Mouse (Mus musculus): ENCODE data around the gene Ifitm5.

Ifitm5 gene

DNA sequence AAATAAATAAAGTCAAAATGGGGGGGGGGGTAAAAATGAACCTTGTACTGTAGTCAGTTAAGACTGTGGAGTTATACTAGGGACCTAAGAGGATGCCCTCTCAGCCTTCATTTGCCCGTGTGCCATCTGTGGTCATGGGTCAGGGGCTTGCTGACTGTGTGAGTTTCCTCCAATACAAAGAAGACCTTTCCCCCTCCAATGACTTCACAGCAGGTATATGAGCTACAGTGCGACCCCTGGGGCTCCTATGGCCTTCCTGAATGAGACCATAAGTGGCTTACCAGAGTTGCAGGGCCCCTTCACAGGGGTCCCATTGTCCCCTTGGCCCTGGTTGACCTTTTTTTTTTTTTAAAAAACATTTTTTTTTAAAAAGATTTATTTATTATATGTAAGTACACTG, 11.3 kb upstream of the Ifitm5 start:
- DNase-seq = no peak

DNA sequence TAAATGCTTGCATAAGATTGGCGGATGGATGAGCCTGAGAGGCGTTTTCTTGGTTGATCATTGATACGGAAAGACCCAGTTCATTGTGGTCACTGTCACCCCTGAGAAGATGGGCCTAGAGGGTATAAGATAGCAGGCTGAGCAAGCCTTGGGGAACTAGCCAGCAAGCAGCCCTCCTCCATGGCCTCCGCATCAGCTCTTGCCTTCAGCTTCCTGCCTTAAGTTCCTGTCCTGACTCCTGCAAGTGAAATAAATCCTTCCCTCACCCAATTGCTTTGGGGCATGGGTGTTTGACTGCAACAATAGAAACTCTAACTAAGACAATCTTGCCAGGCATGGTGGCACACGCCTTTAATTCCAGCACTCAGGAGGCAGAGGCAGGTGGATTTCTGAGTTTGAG, 9.9 kb upstream of the Ifitm5 start:
- DNase-seq = no peak

DNA sequence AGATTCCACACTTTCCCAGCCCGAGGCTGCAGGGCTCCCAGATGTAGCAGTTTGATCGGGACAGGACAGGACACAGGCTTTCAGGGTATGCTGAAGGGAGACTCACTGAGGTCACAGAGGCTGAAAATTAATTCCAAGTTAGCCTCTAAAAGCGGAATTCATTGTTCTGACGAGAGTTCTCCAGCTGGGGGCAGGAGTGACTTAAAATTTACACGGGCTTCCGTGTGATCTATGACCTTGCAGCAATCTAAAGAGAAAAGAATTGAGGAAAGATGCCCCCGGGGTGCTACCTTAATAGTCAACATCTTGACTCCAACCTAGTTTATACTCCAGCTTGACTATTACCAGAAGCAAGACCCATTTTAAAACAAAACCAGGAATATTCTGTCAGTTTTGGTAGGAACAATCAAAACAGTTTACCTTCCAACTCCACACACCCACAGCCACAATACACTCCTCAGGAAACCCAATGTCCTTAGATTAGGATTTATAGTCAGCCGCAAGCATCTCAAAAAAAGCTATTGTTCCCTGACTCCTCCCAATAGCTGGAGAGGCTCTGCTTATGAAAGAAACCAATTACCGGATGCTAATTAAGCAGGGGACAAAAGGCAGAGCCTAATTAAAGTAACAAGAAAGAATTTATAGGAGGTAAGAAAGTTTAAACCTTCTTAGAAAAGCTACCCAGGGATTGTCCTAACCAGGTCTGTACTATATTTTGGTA, 9.2 kb upstream of the Ifitm5 start:
- DNase-seq = no peak

DNA sequence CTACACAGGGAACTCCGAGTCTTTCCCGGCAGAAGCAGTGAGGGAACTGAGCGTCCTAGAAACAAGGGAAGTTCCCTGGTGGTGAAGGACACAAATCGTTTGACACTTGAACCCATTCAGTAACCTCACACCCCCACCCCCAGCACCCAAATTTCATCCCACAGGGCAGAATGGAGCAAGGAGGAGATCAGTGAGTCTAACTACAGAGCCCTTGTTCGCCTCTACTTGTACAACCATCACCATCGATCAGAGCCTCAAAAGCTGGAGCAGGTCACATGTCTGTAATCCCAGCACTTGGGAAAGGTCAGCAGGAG, 6.4 kb upstream of the Ifitm5 start:
- DNase-seq = no peak

DNA sequence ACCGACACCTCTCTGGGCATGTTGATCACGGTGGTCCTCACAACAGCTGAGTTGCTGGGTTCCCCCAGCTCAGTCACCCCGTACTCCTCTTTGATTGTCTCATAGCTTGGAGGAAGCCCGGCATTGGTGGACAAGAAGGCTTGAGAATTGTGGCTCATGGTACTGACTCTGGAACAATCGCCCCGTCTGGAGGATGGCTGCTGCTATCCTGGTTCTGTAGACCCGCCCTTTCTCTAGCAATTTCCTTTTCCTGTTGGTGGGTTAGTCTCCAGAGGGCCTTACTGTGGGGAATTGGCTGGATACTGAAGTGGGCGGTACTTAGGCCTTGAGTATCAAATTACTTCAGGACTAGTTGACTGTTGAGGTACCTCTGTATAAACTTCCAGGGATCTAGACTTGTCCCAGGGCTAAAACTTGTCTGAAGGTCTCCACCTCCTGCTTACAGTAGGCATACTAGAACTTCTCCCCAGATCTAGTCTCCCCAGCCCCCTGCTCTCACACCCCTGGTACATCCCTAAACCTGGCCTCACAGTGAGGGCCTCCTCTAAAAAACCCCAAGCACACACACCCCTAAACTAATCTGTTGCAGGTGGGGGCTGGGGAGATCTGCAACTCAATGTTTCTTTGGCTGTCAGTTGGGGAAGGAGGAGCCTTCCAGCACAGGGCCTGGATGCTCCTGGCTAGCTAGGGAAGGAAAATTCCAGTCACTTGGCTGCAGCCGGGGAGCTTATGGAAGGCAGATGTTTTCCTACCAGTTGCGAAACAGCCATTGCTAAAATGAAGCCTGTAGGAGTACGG, 5.9 kb upstream of the Ifitm5 start, which contains the start of the genes Gm45717 and Ifitm2:
Gene Gm45717 (minus strand): TSS at position 180 of the 798 bp plus-strand sequence.
Gene Ifitm2 (minus strand): TSS at position 230 of the 798 bp plus-strand sequence.
- DNase-seq = peak; percentile 92

DNA sequence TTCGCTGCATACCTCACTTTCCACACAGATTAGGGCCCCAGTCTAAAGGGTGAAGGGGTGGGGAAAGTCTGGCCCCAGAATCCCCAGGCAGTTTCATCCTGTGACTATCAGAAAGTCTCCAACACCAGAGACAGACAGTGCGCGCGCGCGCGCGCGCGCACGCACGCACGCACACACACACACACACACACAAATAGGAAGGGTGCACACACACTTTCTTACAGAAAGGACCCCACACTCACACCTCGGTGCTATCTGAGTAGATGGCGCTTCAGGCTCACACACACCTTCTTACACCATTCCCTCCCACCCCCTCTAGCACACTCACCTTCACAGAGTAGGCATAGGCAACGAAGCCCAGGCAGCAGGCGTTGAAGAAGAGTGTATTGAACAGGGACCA, 5.3 kb upstream of the Ifitm5 start:
- DNase-seq = no peak

DNA sequence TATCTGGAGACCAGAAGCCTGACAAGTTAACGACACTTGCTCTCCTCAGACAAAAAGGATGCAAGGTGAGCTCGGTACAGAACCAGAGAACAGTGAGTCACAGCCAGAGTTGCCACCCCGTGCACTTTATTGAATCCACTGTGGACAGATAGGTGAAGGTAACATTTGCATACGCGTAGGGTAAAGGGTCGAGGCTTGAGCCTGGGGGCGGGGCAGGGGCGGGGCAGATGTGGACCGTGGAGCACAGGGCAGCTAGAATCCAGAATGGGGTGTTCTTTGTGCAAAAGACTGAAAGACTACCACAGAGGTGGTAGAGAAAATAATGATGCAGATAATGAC, 4.6 kb upstream of the Ifitm5 start:
- DNase-seq = no peak

DNA sequence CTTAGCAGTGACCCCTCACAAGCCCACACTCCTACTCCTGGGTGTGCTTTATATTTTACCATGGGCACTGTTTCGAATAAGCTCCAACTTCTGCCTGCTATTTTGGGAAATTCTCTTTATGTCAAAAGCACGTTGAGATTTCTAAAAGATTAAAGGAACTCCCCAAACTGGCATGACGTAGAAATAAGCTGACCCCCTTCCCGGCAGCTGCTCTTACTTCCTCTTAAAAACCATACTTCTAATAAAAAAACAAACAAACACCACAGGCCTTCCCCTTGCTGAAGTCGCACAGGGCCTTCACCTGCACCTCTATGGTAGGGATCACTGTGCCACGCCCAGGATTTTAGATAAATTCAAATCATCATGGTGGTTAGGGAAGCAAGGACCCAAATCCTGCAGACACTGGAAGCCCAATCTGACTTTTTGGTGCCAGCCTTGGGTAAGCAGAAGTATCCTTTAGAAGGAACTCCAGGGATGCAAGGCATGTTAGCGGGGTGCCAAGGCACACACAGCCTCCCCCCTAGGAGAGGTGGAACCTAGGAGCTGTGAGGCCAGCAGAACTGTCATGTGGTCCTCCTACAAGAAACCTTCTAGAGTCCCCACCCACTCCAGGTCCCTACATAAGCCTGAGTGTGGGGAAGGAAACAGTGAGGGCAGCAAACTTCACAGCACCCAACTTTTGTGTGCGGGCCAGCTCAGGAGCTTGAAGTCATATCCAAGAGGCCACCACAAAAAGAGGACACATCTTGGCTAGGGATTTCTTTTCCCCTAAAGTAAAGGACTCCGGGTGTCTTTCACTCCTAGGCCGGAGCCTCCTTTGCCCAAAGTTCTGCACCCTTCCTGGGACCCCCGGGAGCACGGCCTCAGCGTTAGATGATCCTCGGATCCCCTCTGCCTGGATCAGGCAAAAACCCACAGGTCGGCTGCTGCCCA, 4.0 kb upstream of the Ifitm5 start:
- DNase-seq = no peak

DNA sequence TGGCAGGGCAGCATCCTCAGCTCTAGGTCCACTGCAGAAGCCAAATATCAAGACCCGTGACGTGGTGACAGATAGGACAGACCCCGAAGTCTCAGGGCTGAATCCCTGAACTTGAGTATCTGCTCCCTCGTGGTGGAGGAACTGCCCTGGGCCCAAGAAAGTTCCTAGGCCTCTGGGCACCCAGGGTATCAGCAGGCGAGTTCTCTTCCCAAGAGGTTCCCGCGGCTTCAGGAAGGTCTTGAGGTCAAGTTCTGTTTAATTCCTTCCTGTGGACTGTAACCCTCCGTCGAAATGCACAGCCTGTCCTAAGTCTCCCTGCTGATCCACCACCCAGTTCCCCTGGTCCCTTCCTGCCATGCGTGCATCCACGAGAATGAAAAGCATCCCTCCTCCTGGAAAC, 3.0 kb upstream of the Ifitm5 start:
- DNase-seq = no peak

DNA sequence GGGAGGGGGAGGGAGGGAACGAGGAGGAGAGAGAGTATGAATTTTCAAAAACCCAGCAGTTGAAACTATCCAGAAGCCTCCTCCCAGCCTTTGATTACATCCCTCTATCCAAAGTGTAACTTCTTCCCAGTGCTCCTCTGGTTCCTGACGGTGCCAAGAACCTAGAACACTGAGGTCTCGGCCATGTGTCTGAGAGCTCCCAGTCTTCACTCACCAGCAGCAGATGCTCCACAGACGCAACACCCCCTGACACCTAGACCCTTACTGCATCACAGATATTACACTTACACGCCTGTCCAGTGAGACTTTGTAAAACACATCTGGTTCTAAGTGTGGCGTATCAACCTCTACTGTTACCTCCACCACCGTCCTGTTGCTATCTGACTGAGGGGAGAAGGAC, 2.4 kb upstream of the Ifitm5 start:
- no peak for DNase-seq

DNA sequence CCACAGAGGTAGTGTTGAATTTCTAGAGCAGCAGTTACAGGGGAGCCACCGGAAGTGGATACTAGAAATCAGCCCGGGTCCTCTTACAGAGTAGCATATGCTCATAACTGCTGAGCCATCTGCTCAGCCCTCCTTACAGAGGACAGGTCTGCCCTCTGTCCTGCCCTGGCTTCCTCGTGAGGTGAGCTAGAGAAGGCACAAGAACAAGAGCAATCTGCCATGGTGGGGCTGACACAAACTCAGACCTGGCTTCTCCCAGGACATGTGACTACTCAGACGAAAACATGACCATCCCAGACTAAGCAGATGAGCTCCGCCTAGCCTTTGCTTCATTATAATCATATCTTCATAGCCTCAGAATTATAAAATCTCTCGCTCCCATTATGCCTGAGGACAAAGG, 1.7 kb upstream of the Ifitm5 start:
- no peak for DNase-seq

DNA sequence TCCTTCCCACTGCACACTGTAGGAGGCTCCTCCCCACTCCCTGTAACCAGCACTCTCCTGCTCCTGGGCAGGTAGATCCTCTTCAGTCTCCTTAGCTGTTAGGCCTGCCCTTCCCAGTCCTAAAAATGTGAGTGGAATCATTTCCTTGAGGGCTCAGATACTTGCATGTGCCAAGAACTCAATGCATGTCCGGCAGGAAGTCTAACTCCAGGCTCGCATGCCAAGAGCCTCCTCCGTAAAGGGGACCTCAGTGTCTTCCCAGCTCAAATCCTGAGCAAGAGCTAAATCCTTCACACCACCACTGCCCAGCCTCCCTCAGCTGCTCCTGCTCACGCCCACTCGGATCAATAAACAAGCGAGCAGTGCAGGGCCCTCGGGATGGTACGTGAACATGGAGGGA, 960 bp upstream of the Ifitm5 start:
- DNase-seq = peak; percentile 60

DNA sequence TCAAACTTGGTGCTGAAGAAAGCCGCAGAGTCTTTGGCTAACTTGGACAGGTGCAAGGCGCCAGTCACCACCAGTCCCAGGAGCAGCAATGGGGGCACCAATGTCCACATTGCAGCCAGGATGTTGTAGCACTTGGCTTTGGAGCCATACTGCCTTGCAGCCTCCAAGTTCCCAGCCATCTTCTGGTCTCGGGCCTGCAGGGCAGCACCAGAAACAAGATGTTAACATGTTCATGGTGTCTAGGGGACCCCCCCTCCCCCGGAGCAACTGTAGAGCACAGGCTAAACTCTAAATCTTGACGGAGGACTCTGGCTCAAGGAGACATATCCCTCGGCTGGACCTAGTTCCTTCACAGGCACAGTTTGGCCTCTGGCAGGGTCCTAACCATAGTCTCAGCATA, 836 bp downstream of the Ifitm5 start:
- DNase-seq = no peak

DNA sequence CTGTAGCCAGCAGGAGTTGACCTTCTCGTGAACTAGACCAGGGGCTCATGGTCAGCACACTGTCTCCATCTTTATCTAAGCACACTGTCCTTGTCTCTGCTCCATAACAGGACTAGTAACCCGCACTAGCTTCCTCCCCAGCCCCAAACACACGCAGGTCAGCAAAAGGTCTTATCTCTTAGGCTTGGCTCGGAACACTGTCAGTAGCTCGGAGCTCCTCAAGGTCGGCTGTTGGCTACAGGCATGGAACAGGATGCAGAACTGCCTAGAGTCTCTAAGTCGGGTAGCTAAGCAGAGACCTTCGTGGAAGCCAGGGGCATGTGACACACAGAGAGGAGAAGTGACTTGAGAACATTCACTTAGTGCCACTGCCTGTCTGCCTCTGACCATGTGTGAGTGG, 1.9 kb downstream of the Ifitm5 start:
- DNase-seq = no peak

DNA sequence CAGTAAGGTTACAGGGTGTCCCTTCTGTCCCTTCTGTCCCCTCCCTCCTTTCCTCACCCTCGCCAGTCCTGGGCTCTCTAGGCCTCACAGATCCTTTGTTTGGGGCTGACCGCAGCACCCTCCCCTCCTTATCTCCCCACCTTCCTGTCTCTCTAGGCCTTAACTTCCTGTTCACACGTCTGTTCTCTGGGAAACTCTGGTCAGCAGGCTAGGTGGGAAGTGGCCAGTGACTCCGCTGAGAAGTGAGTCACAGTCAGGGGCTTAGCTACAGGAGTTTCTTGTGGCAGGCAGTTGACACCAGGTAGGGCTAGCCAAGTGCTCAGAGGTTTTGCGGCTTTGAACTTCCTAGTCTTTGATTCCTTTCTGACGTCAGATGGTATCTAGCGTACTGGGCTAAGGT, 3.1 kb downstream of the Ifitm5 start:
- no peak for DNase-seq

DNA sequence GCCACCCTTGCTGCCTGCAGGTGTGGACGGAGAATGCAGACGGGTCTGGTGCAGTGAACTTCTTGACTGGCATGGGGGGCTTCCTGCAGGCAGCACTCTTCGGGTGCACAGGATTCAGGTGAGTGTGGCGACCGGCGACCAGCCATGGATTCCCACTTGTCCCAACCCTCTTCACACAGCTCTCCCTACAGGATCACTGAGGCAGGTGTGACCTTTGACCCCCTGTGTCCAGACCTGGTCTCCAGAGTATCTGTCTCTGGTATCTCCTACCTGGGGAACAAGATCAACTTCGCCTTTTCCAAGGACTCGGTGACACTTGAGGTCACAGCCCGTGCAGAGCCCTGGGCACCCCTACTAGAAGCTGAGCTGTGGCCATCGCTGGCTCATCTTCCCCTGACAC, 3.8 kb downstream of the Ifitm5 start:
- DNase-seq = no peak

DNA sequence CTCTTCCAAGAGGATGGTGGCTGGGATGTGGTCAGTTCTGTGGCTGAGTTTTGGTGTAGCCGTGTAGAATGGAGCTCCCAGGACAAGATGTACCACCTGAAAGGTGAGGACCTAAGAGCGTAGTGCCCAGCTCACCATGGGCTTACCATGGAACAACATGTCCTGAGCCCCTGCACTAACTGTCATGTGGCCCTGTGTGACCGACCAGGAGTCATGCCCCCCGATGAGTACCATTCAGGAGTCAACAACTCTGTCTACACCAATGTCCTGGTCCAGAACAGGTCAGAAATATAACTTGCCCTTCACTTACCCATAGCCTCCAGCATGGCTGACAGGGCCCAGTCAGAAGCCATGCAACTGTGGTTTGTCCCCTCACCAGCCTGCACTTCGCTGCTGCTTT, 4.8 kb downstream of the Ifitm5 start:
- DNase-seq = no peak

DNA sequence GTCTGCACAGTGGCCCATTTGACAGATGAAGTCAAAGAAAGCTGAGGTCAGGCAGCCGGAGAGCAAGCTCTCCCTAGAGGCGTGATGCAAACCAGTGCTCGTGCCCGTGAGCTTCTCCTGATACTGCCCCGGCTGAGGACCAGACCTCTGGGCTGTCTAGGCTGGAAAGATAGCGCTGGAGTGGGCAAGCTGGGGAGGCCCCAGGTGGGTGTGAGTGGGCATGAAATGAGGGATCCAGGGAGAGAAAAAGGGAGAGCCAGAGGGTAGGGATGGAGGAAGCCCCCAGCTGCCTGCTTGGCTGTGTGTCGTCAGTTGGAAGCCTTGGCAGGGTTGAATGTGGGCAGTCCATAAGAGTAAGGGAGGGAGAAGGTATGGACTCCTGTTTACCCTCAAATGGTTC, 5.9 kb downstream of the Ifitm5 start:
- no peak for DNase-seq

DNA sequence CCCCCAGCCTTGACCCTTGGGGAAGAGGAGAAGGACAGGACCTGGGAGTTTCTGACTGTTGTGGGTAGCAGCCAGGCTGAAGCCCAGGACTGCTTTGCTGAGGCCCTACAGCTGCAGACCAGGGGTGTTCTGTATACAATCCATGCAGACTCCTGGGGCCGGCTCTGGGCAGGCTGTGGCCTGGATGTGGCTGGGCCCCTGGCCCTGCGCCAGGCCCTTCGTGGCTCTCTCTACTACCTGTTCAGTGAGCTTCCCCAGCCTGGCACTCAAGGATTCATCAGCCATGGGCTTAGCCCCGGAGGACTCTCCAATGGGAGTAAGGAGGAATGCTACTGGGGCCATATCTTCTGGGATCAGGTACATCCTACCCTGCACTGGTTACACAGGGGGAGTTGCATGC, 6.7 kb downstream of the Ifitm5 start:
- DNase-seq = no peak

DNA sequence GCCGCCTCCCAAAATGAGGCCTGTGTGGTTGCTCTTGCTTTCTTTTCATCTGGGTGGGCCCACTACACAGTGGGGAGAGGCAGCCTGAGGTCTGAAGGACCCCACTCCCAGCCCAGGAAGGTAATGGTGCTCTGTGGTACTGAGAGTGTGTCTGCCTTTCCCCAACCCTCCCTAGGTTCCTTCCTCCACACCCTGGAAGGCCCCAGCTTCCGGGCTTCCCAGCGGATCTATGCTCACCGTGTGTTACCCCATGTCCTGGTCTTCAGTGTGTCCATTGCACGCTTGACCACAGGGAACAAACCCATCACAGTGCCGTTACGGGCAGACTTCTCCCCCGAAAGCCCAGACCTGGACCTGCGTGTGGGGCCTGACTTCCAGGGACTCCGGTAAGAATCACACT, 7.3 kb downstream of the Ifitm5 start:
- DNase-seq = no peak

DNA sequence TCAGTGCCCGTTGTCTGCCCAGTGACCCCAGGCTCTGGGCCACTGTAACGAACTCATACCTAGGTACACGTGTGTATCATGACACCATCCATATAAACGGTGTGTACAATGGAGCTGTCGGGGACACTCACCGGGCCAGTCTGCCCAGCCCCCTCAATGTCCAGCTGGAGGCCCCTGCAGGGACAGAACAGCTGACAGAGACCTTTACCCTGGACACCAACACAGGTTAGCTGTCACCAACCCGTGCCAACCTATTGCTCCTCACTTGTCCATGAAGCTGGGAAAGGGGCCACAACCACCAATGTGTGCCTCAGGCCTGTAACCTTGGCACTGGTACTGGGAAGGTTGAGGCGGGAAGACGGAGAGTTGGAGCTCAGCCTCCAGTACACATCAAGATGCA, 7.8 kb downstream of the Ifitm5 start:
- no peak for DNase-seq

DNA sequence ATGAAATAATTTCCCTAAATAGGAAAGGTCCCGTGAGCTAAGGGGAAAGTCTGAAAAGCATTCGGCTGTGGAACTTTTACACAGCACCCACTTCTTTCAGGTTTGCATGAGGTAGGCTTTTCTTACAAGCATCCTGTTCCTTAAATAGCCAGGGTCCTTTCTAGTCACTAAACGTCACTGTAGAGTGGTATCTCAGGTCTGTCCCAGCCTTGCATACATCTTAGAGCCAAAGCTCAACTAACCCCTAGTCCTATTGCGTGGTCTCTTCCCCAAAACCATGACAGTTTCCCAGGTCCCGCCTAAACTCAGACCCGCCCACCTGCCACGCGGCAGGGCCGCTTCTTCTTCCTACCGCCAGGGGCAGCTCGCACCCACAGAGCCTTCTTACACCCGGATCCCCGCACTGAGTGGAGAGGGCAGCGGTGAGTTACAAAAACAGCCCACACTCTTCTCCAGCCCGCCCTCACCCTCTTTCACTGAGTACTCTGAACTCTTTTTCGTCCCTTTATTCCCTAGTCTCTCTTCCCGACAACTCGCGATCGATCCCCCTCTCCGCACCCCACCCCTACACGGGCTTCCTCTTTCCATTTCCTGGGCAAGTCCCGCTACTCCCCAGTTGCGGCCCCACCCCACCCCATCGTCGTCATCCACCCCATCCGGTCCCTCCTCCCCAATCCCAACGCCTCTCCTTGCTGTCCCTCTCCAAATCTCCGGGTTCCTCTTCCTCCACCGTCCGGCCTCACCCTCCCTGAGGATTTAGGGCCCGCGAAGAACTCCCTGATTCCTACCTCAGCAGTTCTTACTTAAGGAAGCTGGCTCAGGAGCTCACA, 8.7 kb downstream of the Ifitm5 start, which contains the start of gene Pgghg:
Gene Pgghg (plus strand): TSS at position 170 of the 830 bp plus-strand sequence.
- peak; percentile 84 for DNase-seq
